Mouse (Mus musculus) embryo, embryonic 9.5 days (tissue): ENCODE results near the gene Serinc1.
A peak's percentile ranks its signal among the peaks of the same experiment; 100 is the strongest.
"Not testable (repeated sequence)": the region's sequence is repeated elsewhere in the genome, so short reads cannot be mapped to it uniquely, and the experiment has no call there.

Source experiments
- DNase-seq: peaks from one replicate; pipeline ENCODE4 v3.0.0-alpha.2; 2017; ENCODE audit errors: extremely low spot score

Gene Serinc1

GRCm38 (mm10) chr10:57532218-57533101 is at the start of gene Serinc1:
Serinc1 (minus strand) TSS chr10:57532530.
- DNase-seq: peak; percentile 88

GRCm38 (mm10) chr10:57576721-57577120 is 44.4 kb upstream of the Serinc1 start:
- DNase-seq: no peak

- DNase-seq: peak; percentile 9
Measured at GRCm38 (mm10) chr10:57572130-57572529, 39.8 kb upstream of the Serinc1 start.

GRCm38 (mm10) chr10:57571211-57571730 is 38.9 kb upstream of the Serinc1 start:
- peak; percentile 57 for DNase-seq

DNA sequence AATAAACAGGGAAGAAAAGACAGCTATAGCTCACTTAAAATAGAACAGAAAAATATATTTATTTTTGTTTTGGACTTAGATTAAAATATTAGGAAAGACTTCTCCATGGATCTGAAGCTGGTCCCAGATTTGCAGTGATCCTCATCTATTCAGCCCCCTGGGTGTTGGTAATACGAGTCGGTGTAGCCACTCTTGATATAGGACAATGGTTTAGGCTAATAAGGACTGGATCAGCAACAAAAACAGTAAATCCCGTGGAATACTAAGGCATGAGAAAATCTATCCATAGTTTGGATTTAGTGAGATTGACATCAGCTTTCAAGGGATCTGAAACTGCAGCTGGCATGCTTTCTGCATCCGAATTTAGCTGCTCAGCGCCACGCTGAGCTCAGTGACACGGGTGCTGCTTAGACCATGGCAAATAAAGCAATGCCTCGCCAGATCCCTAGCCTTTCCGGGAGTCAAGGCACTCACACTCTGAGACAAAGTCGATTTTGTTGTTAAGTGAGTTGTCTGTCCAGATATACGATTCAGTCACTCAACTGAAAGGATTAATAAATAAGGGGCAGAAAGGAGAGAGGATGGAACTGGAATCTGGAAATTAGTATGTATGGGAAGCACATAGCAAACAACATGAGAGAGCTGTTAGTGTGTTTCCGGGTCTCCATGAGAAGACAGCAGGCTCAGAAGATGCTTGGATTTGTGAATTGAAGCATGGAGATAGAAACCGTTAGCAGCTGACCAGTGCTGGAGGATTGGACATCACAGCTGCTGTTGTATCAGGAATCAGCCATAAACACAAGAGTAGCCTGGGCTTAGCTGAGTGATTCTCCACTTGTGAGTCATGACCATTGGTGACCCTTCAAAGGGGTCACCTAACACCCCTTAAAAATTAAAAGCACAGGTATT is 36.9 kb upstream of the Serinc1 start:
- DNase-seq: no peak

- DNase-seq: no peak
Measured at GRCm38 (mm10) chr10:57566221-57566620, 33.9 kb upstream of the Serinc1 start.

- no peak for DNase-seq
Measured at GRCm38 (mm10) chr10:57557597-57557996, 25.3 kb upstream of the Serinc1 start.

GRCm38 (mm10) chr10:57553719-57554118 is 21.4 kb upstream of the Serinc1 start:
- DNase-seq: no peak

GRCm38 (mm10) chr10:57549631-57550030 is 17.3 kb upstream of the Serinc1 start:
- DNase-seq: no peak

GRCm38 (mm10) chr10:57543890-57544289 is 11.6 kb upstream of the Serinc1 start:
- not testable (repeated sequence) for DNase-seq

- DNase-seq: no peak
Measured at GRCm38 (mm10) chr10:57531616-57532217, 613 bp downstream of the Serinc1 start.

DNA sequence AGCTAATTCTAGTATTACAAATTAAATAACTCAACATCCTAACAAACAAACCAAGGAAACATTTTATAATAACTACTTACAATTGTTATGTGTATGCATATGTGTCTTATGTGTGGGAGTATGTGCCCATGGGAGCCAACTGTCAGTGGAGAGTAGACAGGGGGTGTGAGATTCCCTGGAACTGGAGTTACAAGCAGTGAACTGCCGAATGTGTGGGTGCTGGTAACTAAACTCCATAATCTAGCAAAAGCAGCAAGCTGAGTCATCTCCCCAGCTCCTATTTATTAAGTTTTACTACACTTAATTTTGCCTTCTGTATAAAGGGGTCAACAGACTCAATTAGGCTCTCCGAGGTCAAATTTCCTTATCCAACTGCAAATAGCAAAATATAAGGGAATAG is 1.3 kb downstream of the Serinc1 start:
- DNase-seq: no peak

GRCm38 (mm10) chr10:57526469-57526868 is 5.9 kb downstream of the Serinc1 start:
- no peak for DNase-seq

- DNase-seq: no peak
Measured at GRCm38 (mm10) chr10:57515278-57515677, 17.1 kb downstream of the Serinc1 start.

DNA sequence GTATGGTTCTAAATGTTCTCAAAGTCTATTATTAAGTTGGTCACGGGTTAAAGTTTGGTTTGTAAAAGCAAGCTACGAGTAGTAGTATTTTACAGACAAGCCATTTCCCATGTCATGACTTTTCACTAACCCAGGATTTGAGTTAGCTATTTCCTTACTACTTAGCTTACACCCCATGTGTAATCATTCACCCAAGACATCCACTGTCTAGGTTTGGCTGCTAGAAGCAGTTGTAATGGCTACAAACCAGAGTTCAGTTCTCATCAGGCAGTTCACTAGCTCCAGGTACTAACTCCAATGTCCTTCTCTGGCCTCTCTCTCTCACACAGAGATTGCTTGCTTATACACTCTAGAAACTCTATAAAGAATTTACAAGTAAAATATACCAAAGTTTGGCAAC is 17.7 kb downstream of the Serinc1 start:
- no peak for DNase-seq

GRCm38 (mm10) chr10:57499414-57500156 is 32.7 kb downstream of the Serinc1 start:
- DNase-seq: no peak

DNA sequence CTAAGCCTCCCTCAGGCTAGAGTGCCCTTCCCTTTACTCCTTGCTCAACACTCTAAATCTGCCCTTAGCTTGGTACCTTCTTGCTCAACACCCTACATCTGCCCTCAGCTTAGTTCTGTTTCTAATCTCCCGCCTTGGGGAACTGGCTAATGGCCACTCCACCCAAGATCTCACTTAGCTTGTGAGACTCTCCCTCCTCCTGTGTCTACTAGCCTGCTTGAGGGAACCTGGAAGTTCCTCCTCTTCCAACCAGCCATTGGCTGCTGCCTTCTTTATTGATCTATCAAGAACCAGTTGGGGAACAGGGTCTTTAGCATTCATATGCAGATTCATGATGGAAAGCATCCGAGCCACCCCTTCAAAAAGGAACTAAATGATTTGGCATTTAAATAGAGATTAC is 40.3 kb downstream of the Serinc1 start:
- no peak for DNase-seq

- no peak for DNase-seq
Measured at GRCm38 (mm10) chr10:57488591-57488990, 43.7 kb downstream of the Serinc1 start.

- DNase-seq: peak; percentile 52
Measured at GRCm38 (mm10) chr10:57487201-57487600, 45.1 kb downstream of the Serinc1 start.

DNA sequence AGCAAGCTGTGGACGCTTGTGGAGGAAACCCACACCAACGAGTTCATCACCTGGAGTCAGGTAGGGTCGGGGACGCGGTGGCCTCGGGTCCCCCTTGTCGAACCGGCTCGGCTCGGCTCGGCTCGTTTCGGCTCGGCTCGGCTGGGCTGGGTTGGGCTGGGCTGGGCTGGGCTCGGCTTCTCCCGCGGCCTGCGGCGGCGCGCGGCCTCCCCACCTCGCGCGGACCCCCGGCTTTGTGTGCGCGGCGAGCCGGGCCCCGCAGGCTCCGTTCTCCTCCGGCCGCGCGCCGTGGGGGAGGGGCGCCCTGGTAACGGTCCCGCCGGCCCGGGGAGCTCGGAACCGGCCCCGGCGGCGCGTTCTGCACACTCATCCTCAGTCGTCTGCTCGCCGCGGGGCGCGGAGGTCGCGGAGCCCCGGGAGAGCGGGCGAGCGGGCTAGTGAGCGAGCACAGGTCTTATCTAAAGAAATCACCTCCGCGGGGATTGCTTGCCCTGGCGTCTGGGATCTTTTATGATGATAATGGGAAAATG is 45.7 kb downstream of the Serinc1 start:
- DNase-seq: peak; percentile 76
